Mouse (Mus musculus): ENCODE data around the gene Aamdc.

- TF ChIP-seq ZC3H11A (IDR thresholded peaks at IDR 0.05; ENCODE audit: borderline replicate concordance, low read depth, low read length), result no peak
- TF ChIP-seq MAFK (IDR thresholded peaks at IDR 0.05; ENCODE audit: insufficient read depth, low read depth, low read length), result no peak
- TF ChIP-seq CHD2 (IDR thresholded peaks at IDR 0.05; ENCODE audit: low read depth, low read length), result no peak
- no peak for TF ChIP-seq HCFC1 (IDR thresholded peaks at IDR 0.05; ENCODE audit: borderline replicate concordance, insufficient read depth, low read length)
- no peak for TF ChIP-seq ZNF384 (IDR thresholded peaks at IDR 0.05; ENCODE audit: low read depth, low read length)
Observed at GRCm38 (mm10) chr7:97536571-97536970, 42.7 kb downstream of the Aamdc start.

All from ES-E14 (cell line).